Mouse (Mus musculus) CH12.LX (cell line): ENCODE measurements around the gene Dlg2. TPM values are rescaled to one million over a fixed set of nuclear protein-coding genes. Genes with fewer than 3 reads are reported as not detected.

Experiments
- DNase-seq: peaks from one replicate; pipeline ENCODE4 v3.0.0-alpha.2; 2013; ENCODE audit errors: extremely low read depth
- H3K27ac ChIP-seq: 2 replicates; pipeline ENCODE4 v1.5.1; 2012; ENCODE audit warnings: low read depth, mild to moderate bottlenecking, control low read depth, moderate library complexity; ENCODE audit not compliant: insufficient read depth
- H3K27me3 ChIP-seq: replicated peaks from 2 replicates; pipeline ENCODE3; 2012; ENCODE audit warnings: inconsistent platforms
- H3K36me3 ChIP-seq, 2 experiments: replicated peaks in 1 of 2; 2 replicates each; pipeline versions ENCODE3 to v1.6.1; 2012; ENCODE audit warnings: inconsistent platforms in 1 of 2, low read length in 1 of 2, mild to moderate bottlenecking in 1 of 2, mixed read lengths in 1 of 2, moderate library complexity in 1 of 2; ENCODE audit not compliant: control insufficient read depth in 1 of 2, insufficient read depth in 1 of 2
- H3K4me1 ChIP-seq, 2 experiments: 2 replicates each; pipeline ENCODE4 v1.6.1; 2012; ENCODE audit warnings: inconsistent platforms in 1 of 2, moderate library complexity in 1 of 2; ENCODE audit not compliant: insufficient read depth in 2 of 2, control insufficient read depth in 1 of 2
- H3K4me2 ChIP-seq: 2 replicates; pipeline ENCODE4 v1.6.1; 2012; ENCODE audit warnings: low read depth, mild to moderate bottlenecking, control low read depth; ENCODE audit not compliant: poor library complexity, insufficient read depth, severe bottlenecking
- H3K4me3 ChIP-seq, 3 experiments: fragments of 150-350 bp in 1 of 3; sonication (generic) in 1 of 3; replicated peaks in 1 of 3; 2 replicates each; pipeline versions ENCODE3 to v1.5.1; 2011 to 2012; ENCODE audit warnings: low read depth in 2 of 3, low read length in 2 of 3, mild to moderate bottlenecking in 2 of 3, moderate library complexity in 2 of 3, control low read depth in 1 of 3, improper control_type of control experiment in 1 of 3, inconsistent platforms in 1 of 3, mixed read lengths in 1 of 3; ENCODE audit not compliant: poor library complexity in 1 of 3
- H3K79me2 ChIP-seq: replicated peaks from 2 replicates; pipeline ENCODE4 v1.6.1; 2012; ENCODE audit warnings: mild to moderate bottlenecking, moderate library complexity; ENCODE audit not compliant: control insufficient read depth, poor library complexity, insufficient read depth, severe bottlenecking; ENCODE audit errors: extremely low read depth
- H3K9ac ChIP-seq: 2 replicates; pipeline ENCODE4 v1.6.1; 2012; ENCODE audit warnings: low read depth, mild to moderate bottlenecking, control low read depth, moderate library complexity; ENCODE audit not compliant: insufficient read depth
- H3K9me3 ChIP-seq: replicated peaks from 2 replicates; pipeline ENCODE3; 2012; ENCODE audit warnings: low read length, inconsistent platforms, mixed read lengths
- E2F4 ChIP-seq: IDR thresholded peaks from 2 replicates; pipeline ENCODE4 v1.6.1; 2011; ENCODE audit warnings: low read depth, low read length, improper control_type of control experiment; ENCODE audit not compliant: insufficient replicate concordance
- ELF1 ChIP-seq: IDR thresholded peaks from 2 replicates; pipeline ENCODE4 v1.6.1; 2014; ENCODE audit warnings: low read depth, mild to moderate bottlenecking, inconsistent platforms, low read length, improper control_type of control experiment
- ETS1 ChIP-seq: conservative IDR thresholded peaks from 2 replicates; pipeline ENCODE4 v1.6.1; 2012; ENCODE audit warnings: low read depth, mild to moderate bottlenecking, inconsistent platforms, low read length, improper control_type of control experiment, moderate library complexity
- GABPA ChIP-seq: IDR thresholded peaks from 2 replicates; pipeline ENCODE4 v1.6.1; 2012; ENCODE audit warnings: low read depth, low read length, improper control_type of control experiment, inconsistent platforms; ENCODE audit not compliant: insufficient replicate concordance
- HCFC1 ChIP-seq: IDR thresholded peaks from 2 replicates; pipeline ENCODE4 v1.6.1; 2012; ENCODE audit warnings: low read depth, mild to moderate bottlenecking, inconsistent platforms, low read length, improper control_type of control experiment
- IRF4 ChIP-seq: IDR thresholded peaks from 2 replicates; pipeline ENCODE4 v1.6.1; 2014; ENCODE audit warnings: low read depth, mild to moderate bottlenecking, inconsistent platforms, low read length, improper control_type of control experiment
- JUN ChIP-seq: IDR thresholded peaks from 2 replicates; pipeline ENCODE4 v1.6.1; 2011; ENCODE audit warnings: low read depth, mild to moderate bottlenecking, low read length, improper control_type of control experiment, moderate library complexity; ENCODE audit not compliant: insufficient read depth
- MAX ChIP-seq: IDR thresholded peaks from 2 replicates; pipeline ENCODE4 v1.6.1; 2011; ENCODE audit warnings: low read length, improper control_type of control experiment
- MAZ ChIP-seq: IDR thresholded peaks from 2 replicates; pipeline ENCODE4 v1.6.1; 2012; ENCODE audit warnings: low read depth, mild to moderate bottlenecking, inconsistent platforms, low read length, improper control_type of control experiment, moderate library complexity
- MEF2A ChIP-seq: IDR thresholded peaks from 2 replicates; pipeline ENCODE4 v1.6.1; 2014; ENCODE audit warnings: low read depth, mild to moderate bottlenecking, inconsistent platforms, low read length, improper control_type of control experiment, borderline replicate concordance
- NELFE ChIP-seq: IDR thresholded peaks from 2 replicates; pipeline ENCODE4 v1.6.1; 2011; ENCODE audit warnings: low read depth, low read length, improper control_type of control experiment
- NRF1 ChIP-seq: IDR thresholded peaks from 2 replicates; pipeline ENCODE4 v1.6.1; 2014; ENCODE audit warnings: low read depth, mild to moderate bottlenecking, inconsistent platforms, low read length, improper control_type of control experiment, moderate library complexity
- PAX5 ChIP-seq: IDR thresholded peaks from 2 replicates; pipeline ENCODE4 v1.6.1; 2012; ENCODE audit warnings: low read length, inconsistent platforms, mixed read lengths
- POLR2A ChIP-seq: IDR thresholded peaks from 2 replicates; pipeline ENCODE4 v1.6.1; 2011; ENCODE audit warnings: low read depth, mild to moderate bottlenecking, improper control_type of control experiment, low read length
- RCOR1 ChIP-seq: conservative IDR thresholded peaks from 2 replicates; pipeline ENCODE4 v1.6.1; 2012; ENCODE audit warnings: low read depth, mild to moderate bottlenecking, inconsistent platforms, low read length, improper control_type of control experiment
- TBP ChIP-seq: conservative IDR thresholded peaks from 2 replicates; pipeline ENCODE4 v1.6.1; 2011; ENCODE audit warnings: low read depth, low read length, improper control_type of control experiment
- UBTF ChIP-seq: IDR thresholded peaks from 2 replicates; pipeline ENCODE4 v1.6.1; 2012; ENCODE audit warnings: low read depth, mild to moderate bottlenecking, inconsistent platforms, low read length, improper control_type of control experiment, moderate library complexity
- USF1 ChIP-seq: IDR thresholded peaks from 2 replicates; pipeline ENCODE4 v1.6.1; 2014; ENCODE audit warnings: low read depth, mild to moderate bottlenecking, inconsistent platforms, low read length, improper control_type of control experiment
- USF2 ChIP-seq: conservative IDR thresholded peaks from 2 replicates; pipeline ENCODE4 v1.6.1; 2011; ENCODE audit warnings: low read depth, low read length, improper control_type of control experiment
- ZC3H11A ChIP-seq: IDR thresholded peaks from 2 replicates; pipeline ENCODE4 v1.6.1; 2012; ENCODE audit warnings: low read depth, mild to moderate bottlenecking, inconsistent platforms, low read length, improper control_type of control experiment
- ZKSCAN1 ChIP-seq: IDR thresholded peaks from 2 replicates; pipeline ENCODE4 v1.6.1; 2012; ENCODE audit warnings: low read depth, inconsistent platforms, low read length, improper control_type of control experiment, borderline replicate concordance
- ZMIZ1 ChIP-seq: IDR thresholded peaks from 2 replicates; pipeline ENCODE4 v1.6.1; 2012; ENCODE audit warnings: low read depth, mild to moderate bottlenecking, inconsistent platforms, low read length, improper control_type of control experiment
- dilution Hi-C: fragments of 300-500 bp; cut with MboI; formaldehyde crosslinking; loops from 2 replicates; pipeline ENCODE4 v1.14.3; 2020; ENCODE audit warnings: low sequenced_read_pairs; ENCODE audit not compliant: extremely low pct_unique_long_range_greater_than_20kb, extremely low pct_ligation_motif_present
- in situ Hi-C: fragments of 300-500 bp; cut with MboI; formaldehyde crosslinking; loops from 3 replicates; pipeline ENCODE4 v1.14.3; 2019; ENCODE audit warnings: low sequenced_read_pairs, low pct_ligation_motif_present, low pct_unique_long_range_greater_than_20kb, mixed read lengths
- polyA plus RNA-seq: library from polyadenylated mRNA; unstranded; fragments of >175 nt; gene quantifications from 2 replicates; pipeline ENCODE4 v1.2.1, GENCODE M21; 2012; ENCODE audit warnings: low read depth; ENCODE audit not compliant: insufficient read length
- total RNA-seq, 2 experiments: library from RNA; depleted of rRNA; stranded (reverse); fragments of 300-350 nt in 1 of 2; fragments of >200 nt in 1 of 2; gene quantifications; 2 replicates each; pipeline ENCODE4 v1.2.3; 2012 to 2014

The Dlg2 gene
- total and polyA plus RNA-seq, 3 experiments, result 0.36 TPM; not detected in 2

DNA sequence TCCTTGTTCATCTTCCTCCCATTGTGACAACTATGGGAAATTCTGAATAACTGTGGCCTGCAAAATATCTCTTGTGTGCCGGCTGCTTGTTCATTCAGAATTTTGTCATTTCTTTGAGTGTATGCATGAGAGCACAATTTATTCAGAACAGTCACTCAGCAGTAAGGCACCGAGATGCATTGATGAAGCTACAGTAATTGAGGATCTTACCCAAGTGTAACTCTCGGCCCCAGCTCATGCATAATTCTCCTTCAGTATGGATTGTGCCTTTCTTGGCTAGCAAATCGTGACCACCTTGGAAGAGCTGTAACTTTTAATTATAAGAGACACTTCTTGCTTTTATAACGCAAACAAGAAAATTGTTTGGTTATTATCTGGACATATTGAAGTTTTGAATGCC lies 682.7 kb downstream of the Dlg2 start:
- Histone ChIP-seq H3K36me3 (no peaks in the 10 kb centered on the region), H3K27ac (no peak overlapping the region), H3K9ac (no peak overlapping the region), H3K79me2 (no peaks in the 10 kb centered on the region), H3K4me2 (no peak overlapping the region), H3K9me3 (no peaks in the 10 kb centered on the region), H3K4me3 (no peak overlapping the region), H3K27me3 (no peaks in the 10 kb centered on the region), H3K4me1 (no peaks in the 10 kb centered on the region)
- no peak for TF ChIP-seq RCOR1
- no peak for TF ChIP-seq ZC3H11A
- TF ChIP-seq MAZ, result no peak
- no peak for TF ChIP-seq MEF2A
- TF ChIP-seq JUN, result no peak
- TF ChIP-seq IRF4, result no peak
- no peak for TF ChIP-seq MAX
- TF ChIP-seq ZMIZ1, result no peak
- no peak for TF ChIP-seq PAX5
- TF ChIP-seq UBTF, result no peak
- TF ChIP-seq USF2, result no peak
- TF ChIP-seq HCFC1, result no peak
- TF ChIP-seq POLR2A, result no peak
- no peak for TF ChIP-seq USF1
- TF ChIP-seq NRF1, result no peak
- no peak for TF ChIP-seq NELFE
- no peak for TF ChIP-seq GABPA
- no peak for DNase-seq
- in situ Hi-C loops (no loop called here), dilution Hi-C loops (no loop called here)

DNA sequence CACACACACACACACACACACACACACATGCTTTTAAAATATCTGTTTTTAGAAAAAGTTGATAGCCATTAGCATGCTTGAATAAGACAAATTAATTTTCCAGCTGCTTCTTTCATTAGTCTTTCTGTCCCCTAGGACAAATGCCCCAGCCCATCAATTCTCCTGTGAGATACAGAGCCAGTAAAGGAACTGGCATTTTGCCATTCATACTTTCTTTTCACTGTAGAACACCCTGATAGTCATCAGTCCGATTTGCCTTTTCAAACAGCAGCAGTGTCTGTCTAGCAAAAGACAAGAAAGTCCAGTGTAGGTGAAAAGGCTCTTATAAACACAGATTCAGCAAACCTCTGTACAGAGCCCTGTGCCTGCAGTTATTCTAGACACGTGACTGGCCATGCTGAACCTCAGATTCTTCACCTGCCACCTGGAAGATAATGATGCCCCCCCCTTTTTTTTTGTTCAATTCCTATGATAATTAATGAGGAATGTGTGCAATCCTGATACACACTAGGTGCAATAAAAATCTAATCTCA lies 685.2 kb downstream of the Dlg2 start:
- DNase-seq, result no peak
- no peak overlapping the region for H3K4me2 ChIP-seq
- no peaks in the 10 kb centered on the region for H3K9me3 ChIP-seq
- H3K4me3 ChIP-seq, result no peak overlapping the region
- H3K27me3 ChIP-seq, result no peaks in the 10 kb centered on the region
- dilution Hi-C loops, result no loop called here
- TF ChIP-seq TBP (no peak), ETS1 (no peak), ZKSCAN1 (no peak), JUN (no peak), ELF1 (no peak), E2F4 (no peak)
- TF ChIP-seq, all 38 proteins: peak for 0
- Histone ChIP-seq H3K9ac (no peak overlapping the region), H3K27ac (no peak overlapping the region), H3K79me2 (no peaks in the 10 kb centered on the region), H3K36me3 (no peaks in the 10 kb centered on the region), H3K4me1 (no peaks in the 10 kb centered on the region)
- in situ Hi-C loops, result no loop called here
